8 mouse cellular contexts compared by ENCODE assay signal in the genomic region with DNA sequence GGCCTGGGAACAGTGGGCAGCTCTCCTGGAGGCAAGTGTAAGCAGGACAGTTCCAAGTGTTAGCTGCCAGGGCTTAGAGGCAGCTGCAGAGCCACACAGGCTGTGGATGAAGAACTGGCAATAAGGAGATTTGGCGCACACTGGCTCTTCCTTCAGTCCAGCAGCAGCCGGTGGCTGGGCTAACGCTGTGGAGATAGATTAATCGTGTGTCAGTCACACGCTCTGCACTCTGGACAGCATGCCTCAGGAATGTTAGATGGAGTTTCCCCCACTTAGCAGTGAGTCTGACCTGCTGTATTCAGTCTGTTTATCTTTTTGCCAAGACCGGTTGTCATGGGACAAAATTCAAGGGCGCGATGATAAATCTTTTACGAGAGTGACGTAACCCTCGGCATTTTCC. TPM values are rescaled to one million over a fixed set of nuclear protein-coding genes. Genes with fewer than 3 reads are reported as not detected.
DNase-seq lines count a peak whose midpoint lies in the region; ATAC-seq and TF ChIP-seq lines count a peak whose summit lies in the region.

No protein-coding gene starts in this region.

- 5% methylated on average over 11 of the region's 11 CpGs for WGBS in intestine, postnatal 0 days
- WGBS in lung, embryonic 15.5 days: 15% methylated on average over 11 of the region's 11 CpGs
- 21% methylated on average over 11 of the region's 11 CpGs for WGBS in stomach, embryonic 15.5 days

- peak overlapping the region; percentile 41 for H3K4me2 ChIP-seq in intestine, postnatal 0 days (replicated peaks; ENCODE audit: low read depth)
- no peak overlapping the region for H3K4me2 ChIP-seq in lung, embryonic 15.5 days
- H3K4me2 ChIP-seq in stomach, embryonic 15.5 days: no peak overlapping the region

- ATAC-seq in intestine, postnatal 0 days: peak; percentile 61
- ATAC-seq in lung, embryonic 15.5 days (ENCODE audit: borderline replicate concordance, extremely low read depth, low FRiP score, low TSS enrichment): peak; percentile 71; the same call in 1 of the 2 replicates
- peak; percentile 44; the same call in 1 of the 2 replicates for ATAC-seq in stomach, embryonic 15.5 days (ENCODE audit: insufficient read depth, low FRiP score, low read depth)

- no peaks in the 10 kb centered on the region for H3K27me3 ChIP-seq in intestine, postnatal 0 days (replicated peaks; ENCODE audit: control insufficient read depth, insufficient read depth, low read length)
- H3K27me3 ChIP-seq in lung, embryonic 15.5 days: no peaks in the 10 kb centered on the region
- no peaks in the 10 kb centered on the region for H3K27me3 ChIP-seq in stomach, embryonic 15.5 days (replicated peaks)

- no peak overlapping the region for H3K9ac ChIP-seq in intestine, postnatal 0 days (ENCODE audit: low read depth, low read length)
- H3K9ac ChIP-seq in lung, embryonic 15.5 days: no peak overlapping the region
- no peak overlapping the region for H3K9ac ChIP-seq in stomach, embryonic 15.5 days

- intact Hi-C loops in gastrocnemius, adult 2 months (cut with DNase I): loop anchor here (5.0 kb wide), 2 partner anchors 36 to 39 kb away; partner anchors contain the start of gene Flnb

- TF ChIP-seq CTCF in gastrocnemius, adult 2 months (IDR thresholded peaks at IDR 0.05): no peak
- TF ChIP-seq CTCF in intestine, postnatal 0 days (IDR thresholded peaks at IDR 0.05; ENCODE audit: low read depth): no peak

- DNase-seq in urinary bladder, postnatal 14 days (ENCODE audit: low spot score): peak; percentile 37
- no peak for DNase-seq in urinary bladder, postnatal 25 days (ENCODE audit: low spot score)
- peak; percentile 48 for DNase-seq in gastrocnemius, adult 2 months
- no peak for DNase-seq in urinary bladder, adult 2 months (ENCODE audit: low spot score)
- DNase-seq in spleen, postnatal 4 days (ENCODE audit: low spot score in 2 of 2): no peak

- H3K4me1 ChIP-seq in intestine, postnatal 0 days (replicated peaks; ENCODE audit: control insufficient read depth, insufficient read depth, low read length): peaks cover 14% of the 10 kb centered on the region; the same call in 1 of the 2 replicates
- H3K4me1 ChIP-seq in lung, embryonic 15.5 days: peaks cover 45% of the 10 kb centered on the region
- H3K4me1 ChIP-seq in stomach, embryonic 15.5 days: peaks cover 25% of the 10 kb centered on the region

- H3K4me3 ChIP-seq in gastrocnemius, adult 2 months: peak overlapping the region; percentile 5; the same call in 1 of the 2 replicates
- no peak overlapping the region for H3K4me3 ChIP-seq in intestine, postnatal 0 days (ENCODE audit: low read depth, low read length)
- H3K4me3 ChIP-seq in lung, embryonic 15.5 days: no peak overlapping the region
- no peak overlapping the region for H3K4me3 ChIP-seq in stomach, embryonic 15.5 days (replicated peaks)

- H3K36me3 ChIP-seq in intestine, postnatal 0 days (ENCODE audit: control insufficient read depth, insufficient read depth): no peaks in the 10 kb centered on the region
- no peaks in the 10 kb centered on the region for H3K36me3 ChIP-seq in lung, embryonic 15.5 days
- H3K36me3 ChIP-seq in stomach, embryonic 15.5 days: no peaks in the 10 kb centered on the region

- H3K27ac ChIP-seq in gastrocnemius, adult 2 months: no peak overlapping the region; the same call in 1 of the 2 replicates
- peak overlapping the region; percentile 41; the same call in 1 of the 2 replicates for H3K27ac ChIP-seq in intestine, postnatal 0 days (ENCODE audit: low read depth, low read length)
- no peak overlapping the region for H3K27ac ChIP-seq in lung, embryonic 15.5 days
- H3K27ac ChIP-seq in stomach, embryonic 15.5 days: peak overlapping the region; percentile 48; the same call in 1 of the 2 replicates

- no peaks in the 10 kb centered on the region for H3K9me3 ChIP-seq in intestine, postnatal 0 days (ENCODE audit: control insufficient read depth)
- H3K9me3 ChIP-seq in lung, embryonic 15.5 days: no peaks in the 10 kb centered on the region
- no peaks in the 10 kb centered on the region for H3K9me3 ChIP-seq in stomach, embryonic 15.5 days

RNA-seq across cellular contexts. Expression of gene Flnb, which starts 35.9 kb away (rescaled TPM):
- 10 to 100 TPM in 1 of 2 experiments, 1 to 10 TPM in 1; 6.0 to 11.0 TPM for total RNA-seq in gastrocnemius, adult 2 months (2021)
- polyA plus RNA-seq in intestine, postnatal 0 days (2015; fragmentation: Nextera tagmentation; extraction: Ambion mirVana): 7.0 and 7.2 TPM in 2 replicates
- 13.8 and 14.8 TPM in 2 replicates for polyA plus RNA-seq in lung, embryonic 15.5 days (2015; fragmentation: Nextera tagmentation; extraction: Ambion mirVana)
- polyA plus RNA-seq in stomach, embryonic 15.5 days (2015; fragmentation: Nextera tagmentation; extraction: Ambion mirVana): 17.4 and 20.3 TPM in 2 replicates
- polyA plus RNA-seq in urinary bladder, adult 2 months (2012; rRNA removed): 47.4 and 48.6 TPM in 2 replicates

Comparison
In these comparisons a context has a peak if more than half of its experiments do, and no peak if none do; other contexts are left out.
1. DNase-seq: peak in urinary bladder, postnatal 14 days (single experiment) and gastrocnemius, adult 2 months (single experiment); none in urinary bladder, postnatal 25 days (single experiment), urinary bladder, adult 2 months (single experiment) and spleen, postnatal 4 days (0 of 2).
2. H3K27ac ChIP-seq: peak in intestine, postnatal 0 days (single experiment) and stomach, embryonic 15.5 days (single experiment); none in gastrocnemius, adult 2 months (single experiment) and lung, embryonic 15.5 days (single experiment).
3. Peak in every context shown above with its lines, with median percentiles within 50 percentile points of each other: ATAC-seq.